Mouse (Mus musculus) ovary, postnatal 14 days (tissue): ENCODE measurements around the gene Paqr4.
"Not testable (repeated sequence)": the region's sequence is repeated elsewhere in the genome, so short reads cannot be mapped to it uniquely, and the experiment has no call there.

Source experiments
- DNase-seq: peaks from one replicate; pipeline ENCODE4 v3.0.0; 2022; ENCODE audit warnings: low spot score

Paqr4 gene

DNA sequence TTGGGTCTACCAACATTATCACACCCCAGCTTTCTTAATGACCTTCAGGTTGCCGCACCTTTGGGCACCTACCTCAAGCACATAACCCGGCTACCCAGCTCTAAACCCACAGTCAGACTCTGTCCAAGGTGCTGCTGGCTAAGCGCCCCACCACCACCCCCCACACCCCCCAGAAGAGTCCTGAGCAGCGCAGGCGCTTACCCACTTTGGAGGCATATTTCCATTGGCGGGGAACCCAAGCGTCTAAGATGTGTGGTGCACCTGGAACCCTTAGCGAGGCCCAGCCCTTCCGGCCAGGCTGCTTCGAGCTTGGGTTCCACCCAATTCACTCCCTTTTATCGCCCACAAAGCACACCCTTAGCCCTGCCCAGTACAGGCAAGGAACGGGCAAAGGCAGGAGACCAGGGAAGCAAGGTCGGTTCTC, at the start of gene Paqr4:
Paqr4 (minus strand) TSS at position 270 of the 424 bp plus-strand sequence.
- no peak for DNase-seq

GRCm38 (mm10) chr17:23789749-23790268, 49.1 kb upstream of the Paqr4 start:
- no peak for DNase-seq

GRCm38 (mm10) chr17:23788973-23789372, 48.3 kb upstream of the Paqr4 start:
- no peak for DNase-seq

DNA sequence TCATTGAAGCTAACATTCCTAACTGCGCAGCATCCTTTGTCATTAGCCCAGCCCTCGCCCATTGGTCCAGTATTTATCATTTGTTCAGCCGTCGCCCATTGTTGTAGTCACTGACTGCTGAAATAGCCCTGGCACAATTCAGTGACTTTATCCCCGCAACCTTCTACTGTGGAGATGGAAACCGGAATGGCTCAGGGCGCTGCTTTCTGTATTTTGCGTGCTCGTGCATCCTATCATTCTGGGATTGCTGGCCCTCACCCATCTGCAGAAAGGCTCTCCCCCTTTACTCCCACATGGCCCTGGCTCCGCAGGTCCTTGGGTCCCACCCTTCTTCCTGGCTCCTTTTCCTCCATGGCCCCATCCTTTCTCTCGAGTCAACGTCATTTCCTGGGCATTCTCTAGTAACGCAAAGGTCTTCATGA, 45.9 kb upstream of the Paqr4 start:
- DNase-seq: no peak

GRCm38 (mm10) chr17:23785561-23786471, 45.1 kb upstream of the Paqr4 start, which contains the start of gene Flywch2:
TSS of gene Flywch2 (minus strand) at chr17:23786081.
- DNase-seq: peak; percentile 68

- no peak for DNase-seq
Observed at GRCm38 (mm10) chr17:23783352-23783751, 42.7 kb upstream of the Paqr4 start.

DNA sequence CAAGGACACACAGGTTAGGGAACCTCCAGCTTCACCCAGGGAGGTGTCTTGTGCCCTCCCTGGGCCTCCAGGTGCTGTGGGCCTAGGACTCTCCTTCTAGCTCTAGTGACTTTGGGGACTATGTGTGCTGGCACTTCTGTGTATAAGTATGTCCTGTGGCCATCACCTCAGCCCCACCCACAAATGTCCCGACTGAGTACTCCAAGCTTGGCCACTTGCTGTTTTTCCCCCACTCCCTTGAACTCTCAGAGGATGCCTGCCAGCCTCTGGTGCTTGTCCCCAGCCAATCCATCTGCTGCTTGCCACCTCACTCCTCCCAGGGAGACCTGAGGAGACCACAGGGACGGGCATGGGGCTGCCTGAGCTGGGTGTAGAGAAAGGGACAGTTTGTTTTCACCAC, 37.8 kb upstream of the Paqr4 start:
- no peak for DNase-seq

DNA sequence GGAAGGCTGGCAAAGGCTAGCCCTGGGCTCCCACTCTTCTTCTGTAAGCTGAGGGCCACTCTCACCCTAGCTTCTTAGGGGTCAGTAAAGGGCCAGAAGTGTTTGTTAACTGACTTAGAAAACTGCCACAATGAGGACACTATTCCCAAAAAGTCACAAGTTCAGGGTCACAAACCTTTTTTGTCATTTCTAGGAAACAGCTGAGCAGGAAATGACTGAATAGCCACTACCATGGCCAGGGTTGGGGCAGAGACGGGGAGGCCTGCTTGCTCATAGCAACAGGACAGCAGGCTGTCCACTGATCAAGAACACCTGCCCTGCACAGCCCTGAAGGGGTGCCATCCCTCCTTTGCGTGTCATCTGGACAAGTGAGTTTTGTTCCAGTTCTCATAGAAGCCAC, 36.5 kb upstream of the Paqr4 start:
- no peak for DNase-seq

DNA sequence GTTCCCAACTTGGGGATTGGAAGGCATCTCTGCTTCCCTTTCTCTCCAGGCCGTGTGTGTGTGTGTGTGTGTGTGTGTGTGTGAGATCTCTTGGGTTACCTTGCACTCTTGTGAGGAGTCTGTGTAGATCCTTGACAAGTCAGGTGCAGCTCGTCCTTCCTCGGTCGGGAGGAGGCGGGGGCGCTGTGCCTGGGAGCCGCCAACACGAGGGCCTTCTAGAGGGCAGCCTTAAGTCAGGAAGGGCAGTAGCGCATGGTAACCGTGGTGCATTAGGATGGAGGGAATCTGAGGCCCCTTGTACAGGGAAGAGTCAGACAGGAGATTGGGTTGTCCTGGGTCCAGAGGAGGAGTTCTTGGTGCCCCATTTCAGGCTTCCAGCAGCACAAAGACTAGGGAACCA, 35.5 kb upstream of the Paqr4 start:
- no peak for DNase-seq

- peak; percentile 75 for DNase-seq
Observed at GRCm38 (mm10) chr17:23774090-23774489, 33.4 kb upstream of the Paqr4 start.

GRCm38 (mm10) chr17:23773676-23774075, 33.0 kb upstream of the Paqr4 start:
- DNase-seq: no peak

DNA sequence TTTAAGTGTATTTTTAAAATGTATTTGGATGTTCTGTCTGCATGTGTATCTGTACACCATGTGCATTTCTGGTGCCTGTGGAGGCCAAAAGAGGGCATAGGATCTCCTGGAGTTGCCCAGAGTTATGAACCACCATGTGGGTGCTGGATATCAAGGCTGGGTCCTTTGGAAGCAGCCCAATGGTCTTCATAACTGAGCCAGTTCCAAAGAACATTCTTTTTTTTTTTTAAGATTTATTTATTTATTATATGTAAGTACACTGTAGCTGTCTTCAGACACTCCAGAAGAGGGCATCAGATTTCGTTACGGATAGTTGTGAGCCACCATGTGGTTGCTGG, 31.5 kb upstream of the Paqr4 start:
- DNase-seq: not testable (repeated sequence)

DNA sequence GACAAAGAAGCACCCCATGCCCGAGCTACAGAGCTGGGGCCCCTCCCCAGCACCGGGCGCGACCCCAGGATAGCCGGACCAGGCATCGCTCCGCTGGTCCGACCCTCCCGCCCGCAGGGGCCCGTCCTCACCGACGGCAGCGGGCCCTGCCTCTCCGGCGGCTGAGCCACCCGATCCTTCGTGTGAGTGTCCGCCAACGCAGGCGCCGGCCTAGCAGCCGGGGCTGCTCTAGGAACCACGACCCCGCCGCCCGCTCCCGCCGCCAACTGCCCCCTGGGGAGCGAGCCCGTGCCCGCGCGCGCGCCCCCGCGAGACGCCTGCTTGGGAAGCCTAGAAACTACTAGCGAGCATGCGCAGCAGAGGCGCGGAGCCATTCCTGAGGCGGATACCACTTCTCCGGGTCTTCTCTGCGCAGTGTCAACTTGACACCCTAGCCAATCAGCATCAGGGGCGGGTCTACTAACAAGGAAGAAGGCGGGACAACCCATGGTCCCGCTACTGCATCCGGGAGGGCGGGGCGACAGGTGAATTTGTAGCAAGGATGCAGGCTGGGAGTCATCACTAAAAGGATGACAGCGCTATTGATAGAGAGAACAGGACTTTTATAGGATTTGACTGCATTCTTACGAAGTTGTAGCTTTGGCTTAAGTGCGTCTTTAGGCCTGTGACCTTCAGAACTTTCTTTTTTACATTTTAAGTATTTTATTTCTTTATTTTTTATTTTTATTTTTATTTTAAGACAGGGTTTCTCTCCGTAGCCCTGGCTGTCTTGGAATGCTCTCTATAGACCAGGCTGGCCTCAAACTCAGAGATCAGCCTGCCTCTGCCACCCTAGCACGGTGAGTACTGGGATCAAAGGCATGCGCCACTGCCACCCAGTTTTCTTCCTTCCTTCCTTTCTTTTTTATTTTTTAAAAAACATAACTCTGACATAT, 30.9 kb upstream of the Paqr4 start, which contains the start of gene Flywch1:
Flywch1 (minus strand) TSS at position 319 of the 935 bp plus-strand sequence.
- DNase-seq: peak; percentile 94

DNA sequence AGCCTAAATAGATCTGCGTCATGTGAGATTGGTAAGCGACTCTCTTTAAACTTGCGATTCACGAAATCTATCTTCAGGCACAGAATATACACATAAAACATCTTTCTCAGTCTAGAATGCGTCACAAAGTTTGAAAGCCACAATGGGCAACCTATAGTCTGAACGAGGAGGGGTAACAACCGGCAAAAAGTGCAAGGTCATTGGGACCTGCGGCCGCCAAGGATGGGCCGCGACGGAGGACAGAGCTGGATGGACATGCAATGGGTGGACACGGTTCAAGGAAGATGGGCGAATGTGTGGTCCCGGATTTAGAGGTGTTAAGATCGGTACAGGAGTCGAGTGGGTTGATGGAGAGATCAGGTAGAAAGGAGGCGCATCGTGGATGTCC, 30.2 kb upstream of the Paqr4 start:
- no peak for DNase-seq

- DNase-seq: no peak
Observed at GRCm38 (mm10) chr17:23770493-23770892, 29.8 kb upstream of the Paqr4 start.

- no peak for DNase-seq
Observed at GRCm38 (mm10) chr17:23762976-23763375, 22.3 kb upstream of the Paqr4 start.

GRCm38 (mm10) chr17:23761155-23761554, 20.5 kb upstream of the Paqr4 start:
- DNase-seq: no peak

DNA sequence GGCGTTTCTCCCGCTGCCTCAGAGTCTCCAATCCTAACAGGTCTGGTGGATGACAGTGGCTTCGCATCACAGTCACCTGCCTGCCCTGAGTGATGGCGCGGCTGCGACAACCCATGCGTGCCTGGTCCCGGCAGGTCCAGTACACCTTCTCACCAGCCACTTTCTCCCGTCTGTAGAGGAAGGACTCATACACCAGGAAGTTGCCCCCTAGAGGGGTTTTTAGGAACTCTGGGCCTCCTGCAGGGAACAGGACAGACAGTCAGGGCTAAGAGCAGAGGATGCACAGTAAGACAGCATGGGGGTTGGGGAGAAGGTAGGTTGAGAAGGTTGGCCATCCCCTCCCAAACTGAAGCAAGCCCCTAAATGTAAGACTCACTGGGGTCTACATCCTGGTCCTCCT, 19.6 kb upstream of the Paqr4 start:
- DNase-seq: no peak

DNA sequence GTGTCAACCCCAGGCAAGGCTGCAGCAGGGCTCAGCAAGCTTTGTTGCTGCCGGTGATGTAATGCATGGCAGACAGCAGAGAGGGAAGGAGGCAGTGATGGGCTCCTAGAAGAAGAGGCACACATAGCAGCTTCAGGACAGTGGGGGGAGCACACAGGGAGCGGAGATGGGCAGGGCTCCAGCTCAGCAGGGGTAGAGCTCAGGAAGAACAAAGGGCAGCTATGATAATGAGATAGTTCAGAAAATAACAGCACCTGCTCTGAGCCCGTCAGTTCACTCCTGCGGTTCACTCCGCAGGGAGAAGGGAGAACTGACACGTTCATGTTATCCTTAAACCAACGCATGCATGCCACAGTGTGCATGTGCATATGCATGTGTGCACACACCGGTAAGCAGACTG, 18.1 kb upstream of the Paqr4 start:
- DNase-seq: no peak

- no peak for DNase-seq
Observed at GRCm38 (mm10) chr17:23757581-23757980, 16.9 kb upstream of the Paqr4 start.

- DNase-seq: no peak
Observed at GRCm38 (mm10) chr17:23755689-23756088, 15.0 kb upstream of the Paqr4 start.

GRCm38 (mm10) chr17:23749400-23750191, 8.9 kb upstream of the Paqr4 start:
- DNase-seq: no peak
